Mouse (Mus musculus) neutrophil, adult 59 days (primary cell): ENCODE measurements around the gene Gzmm. TPM values are rescaled to one million over a fixed set of nuclear protein-coding genes. Genes with fewer than 3 reads are reported as not detected.

Experiments used
- total RNA-seq, 2 experiments: library from RNA; stranded (reverse); gene quantifications; 1 replicate in 1 of 2; 2 replicates in 1 of 2; pipeline ENCODE4 v1.2.4; 2023

The Gzmm gene
- 1 to 10 TPM; 1.1 to 1.2 TPM for total RNA-seq

DNA sequence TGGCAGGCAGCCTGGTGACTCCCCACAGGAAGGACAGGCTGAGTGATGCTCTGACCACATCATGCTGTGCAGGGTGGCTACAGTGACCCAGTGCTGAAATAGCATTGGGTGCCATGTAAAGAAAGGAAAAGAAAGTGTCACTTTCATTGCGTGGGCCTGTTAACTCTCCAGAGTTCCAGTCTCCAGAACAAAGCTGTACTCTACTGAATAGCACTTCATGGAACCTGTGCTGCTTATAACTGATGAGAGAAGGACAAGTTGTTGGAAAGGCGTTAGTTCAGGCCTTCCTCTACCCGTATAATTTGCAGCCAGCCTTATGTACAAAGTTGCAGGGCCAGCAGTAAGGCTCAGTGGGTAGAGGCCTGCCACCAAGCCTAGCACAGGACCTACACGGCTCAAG, at the start of gene Gzmm:
Gzmm (plus strand) TSS at position 301 of the 400 bp plus-strand sequence.

DNA sequence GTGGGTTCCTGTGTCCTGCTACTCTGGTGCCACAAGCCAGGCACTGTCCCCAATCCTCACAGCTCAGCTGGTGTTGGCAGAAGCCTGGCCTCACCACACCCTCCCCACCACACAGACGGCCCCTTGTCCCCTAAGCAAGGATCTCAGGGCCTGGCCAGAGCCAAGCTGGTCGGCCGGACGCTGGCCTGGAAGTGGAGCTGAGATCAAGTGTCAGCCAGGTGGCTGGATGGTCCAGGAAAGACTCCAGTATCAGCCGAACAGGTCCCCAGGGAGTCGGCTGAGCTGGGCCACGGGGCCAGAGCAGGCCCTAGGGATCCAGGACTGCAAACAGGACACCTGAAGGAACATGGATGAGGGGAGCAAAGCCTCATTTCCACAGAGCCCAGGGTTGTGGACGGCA, 43.1 kb upstream of the Gzmm start, which contains the start of gene Odf3l2:
Odf3l2 (minus strand) TSS at position 28 of the 400 bp plus-strand sequence.

DNA sequence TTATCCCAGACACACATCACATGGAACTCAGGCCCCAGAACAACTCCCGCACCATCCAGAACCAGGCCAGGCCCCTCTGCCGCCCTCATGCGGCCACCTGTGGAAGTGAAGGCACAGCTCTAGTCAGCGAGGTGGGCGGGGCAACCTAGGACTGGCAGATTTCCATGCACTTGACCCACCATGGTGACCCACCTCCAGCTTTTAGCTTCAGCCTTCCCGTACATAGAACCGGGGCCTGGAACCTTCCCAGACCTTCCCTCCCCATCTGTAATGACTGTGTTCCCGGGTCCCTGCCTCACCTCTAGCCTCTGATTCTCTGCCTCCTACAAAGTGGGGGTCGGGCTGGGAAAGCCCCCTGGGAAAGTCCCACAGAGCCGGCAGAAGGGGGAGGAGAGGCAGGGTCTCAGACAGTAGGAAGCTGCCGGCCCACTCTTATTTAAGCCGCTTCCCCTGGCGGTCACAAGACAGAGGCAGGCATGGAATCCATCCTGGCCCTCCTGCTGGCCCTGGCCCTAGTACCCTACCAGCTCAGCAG, 24.6 kb upstream of the Gzmm start, which contains the start of gene Madcam1:
Madcam1 (plus strand) TSS at position 429 of the 535 bp plus-strand sequence.

DNA sequence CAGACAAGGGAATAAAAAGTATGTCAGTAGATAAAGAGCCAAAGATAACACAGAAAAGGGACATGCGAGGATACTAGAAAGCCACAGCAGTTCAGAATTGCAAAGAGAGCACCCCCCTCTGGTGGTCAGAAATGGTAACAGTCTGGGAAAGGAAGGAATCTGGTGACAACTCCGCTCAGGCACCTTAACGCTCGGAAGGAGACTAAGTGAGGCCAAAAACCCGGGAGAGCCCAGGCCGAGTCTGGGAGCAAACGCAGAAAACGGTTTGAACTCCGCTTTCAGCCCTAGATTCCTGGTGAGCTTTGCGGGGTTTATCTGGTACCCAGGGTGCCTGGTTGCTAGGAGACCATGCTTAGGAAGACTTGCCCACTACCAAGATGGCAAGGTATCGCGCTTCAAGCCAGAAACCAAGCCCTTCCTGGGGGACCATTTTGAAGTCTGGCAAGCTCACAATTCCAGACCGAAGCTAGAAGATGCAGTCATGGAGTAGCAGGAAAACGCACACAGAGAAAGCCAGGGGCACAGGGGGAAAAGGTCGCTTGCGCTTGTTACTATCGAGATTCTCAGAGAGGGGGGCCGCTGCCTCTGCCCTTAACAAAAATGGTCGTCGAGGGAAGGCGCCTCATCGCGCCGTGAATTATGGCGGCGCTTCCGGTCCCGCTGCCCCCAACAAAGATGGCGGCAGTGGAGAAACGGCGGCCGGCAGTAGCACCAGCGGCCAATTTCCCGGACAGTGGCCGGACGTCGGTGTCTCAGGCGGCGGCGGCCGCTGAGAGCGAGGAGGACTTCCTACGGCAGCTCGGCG, 19.8 kb upstream of the Gzmm start, which contains the start of gene Tpgs1:
Tpgs1 (plus strand) TSS at position 599 of the 805 bp plus-strand sequence.

DNA sequence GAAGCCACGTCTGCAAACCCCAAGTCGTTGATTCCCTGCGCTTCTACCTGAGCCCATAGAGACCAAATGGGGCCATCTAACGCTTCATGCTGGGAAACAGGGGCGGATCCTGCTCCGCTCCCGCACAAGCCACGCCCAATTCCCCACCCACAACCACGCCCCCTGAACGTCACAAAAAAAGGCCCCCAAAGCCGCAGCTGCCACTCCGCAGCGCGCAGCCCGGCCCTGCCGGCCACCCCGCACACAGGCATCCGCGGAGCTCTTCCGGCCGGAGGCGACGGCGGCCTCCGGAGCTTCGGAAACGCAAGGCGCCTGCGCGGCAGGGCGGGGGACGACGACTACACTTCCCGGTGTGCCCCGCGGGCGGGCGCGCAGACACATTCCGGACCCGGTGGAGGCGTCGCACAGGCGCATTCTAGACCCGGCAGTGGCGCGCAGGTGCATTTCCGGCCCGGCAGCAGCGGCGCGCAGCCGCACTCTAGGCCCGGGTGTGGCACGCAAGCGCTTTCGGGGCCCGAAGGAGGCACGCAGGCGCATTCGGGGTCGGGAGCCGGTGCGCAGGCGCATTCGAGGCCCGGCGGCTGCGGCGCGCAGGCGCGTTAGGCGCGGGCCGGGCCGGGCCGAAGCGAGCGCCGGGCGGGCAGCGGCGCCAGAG, 7.1 kb upstream of the Gzmm start, which contains the start of gene Cdc34:
Cdc34 (plus strand) TSS at position 605 of the 655 bp plus-strand sequence.

DNA sequence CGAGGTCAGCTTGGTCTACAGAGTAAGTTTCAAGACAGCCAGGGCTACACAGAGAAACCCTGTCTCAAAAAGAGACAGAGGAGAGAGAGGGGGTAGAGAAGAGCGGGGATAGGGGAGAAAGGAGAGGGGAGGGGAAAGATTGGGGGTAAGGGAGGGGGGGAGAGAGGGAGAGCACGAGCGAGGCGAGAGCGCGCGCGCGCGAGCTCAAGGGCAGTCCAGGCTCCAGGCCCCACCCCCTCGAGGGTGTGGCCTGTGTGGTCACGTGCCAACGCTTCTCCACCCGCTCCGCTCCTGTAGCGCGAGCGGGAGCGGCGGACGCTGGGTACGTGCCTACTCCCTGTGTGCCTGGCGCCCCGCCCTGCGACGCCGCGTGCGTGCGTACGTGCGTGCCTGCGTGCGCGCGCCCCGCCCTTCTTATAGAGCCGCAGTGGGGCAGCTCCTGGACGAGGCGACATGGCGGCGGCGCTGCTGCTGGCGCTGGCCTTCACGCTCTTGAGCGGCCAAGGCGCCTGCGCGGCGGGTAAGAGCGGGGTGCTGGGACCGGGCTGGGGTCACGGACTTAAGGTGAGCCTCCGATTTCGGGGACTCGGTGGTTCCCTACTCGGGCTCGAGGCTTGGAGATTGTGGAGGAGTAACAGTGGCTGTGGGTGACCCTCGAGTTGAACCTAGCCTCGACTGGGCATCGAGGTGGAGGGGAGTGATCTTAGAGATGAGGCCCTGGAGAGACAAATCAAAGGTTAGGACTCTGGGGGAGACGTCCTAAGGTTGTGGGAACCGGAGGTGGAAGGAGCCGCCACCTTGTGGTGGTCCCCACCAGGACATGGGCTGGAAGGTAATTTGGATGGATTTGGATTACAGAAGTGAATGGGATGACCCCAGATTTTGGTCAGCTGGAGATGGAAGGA, 15.5 kb downstream of the Gzmm start, which contains the start of gene Bsg:
Bsg (plus strand) TSS at position 427 of the 905 bp plus-strand sequence.

DNA sequence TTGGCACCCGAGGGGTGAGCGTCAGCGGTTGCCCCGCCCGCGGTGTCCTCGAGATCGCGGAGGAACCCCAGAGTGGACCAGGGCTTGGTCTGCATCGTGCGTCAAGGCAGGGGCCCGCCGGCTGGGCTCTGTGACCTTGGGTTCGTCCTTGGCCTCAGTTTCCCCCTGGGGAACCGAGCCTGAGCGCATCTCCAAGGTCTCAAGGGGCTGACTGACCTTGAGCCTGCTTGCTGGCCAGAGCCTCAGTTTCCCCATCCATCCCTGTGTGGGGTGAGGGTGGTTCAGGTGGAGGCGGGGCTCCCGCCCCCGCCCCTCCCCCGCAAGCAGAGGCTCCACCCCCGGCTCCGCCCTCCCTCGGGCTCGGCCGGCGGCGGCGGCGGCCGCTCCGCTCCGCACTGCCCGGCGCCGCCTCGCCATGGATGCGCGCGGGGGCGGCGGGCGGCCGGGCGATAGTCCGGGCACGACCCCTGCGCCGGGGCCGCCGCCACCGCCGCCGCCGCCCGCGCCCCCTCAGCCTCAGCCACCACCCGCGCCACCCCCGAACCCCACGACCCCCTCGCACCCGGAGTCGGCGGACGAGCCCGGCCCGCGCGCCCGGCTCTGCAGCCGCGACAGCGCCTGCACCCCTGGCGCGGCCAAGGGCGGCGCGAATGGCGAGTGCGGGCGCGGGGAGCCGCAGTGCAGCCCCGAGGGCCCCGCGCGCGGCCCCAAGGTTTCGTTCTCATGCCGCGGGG, 27.6 kb downstream of the Gzmm start, which contains the start of gene Hcn2:
Hcn2 (plus strand) TSS at position 381 of the 734 bp plus-strand sequence.

Other genes with a start within 250 kb of the Gzmm start
- gene Vmn2r83, start 220.3 kb upstream of the Gzmm start, total RNA-seq, result not detected
- gene Plpp2, start 155.2 kb upstream of the Gzmm start, total RNA-seq, result 1 to 10 TPM; 3.7 to 5.2 TPM
- gene Mier2, start 133.8 kb upstream of the Gzmm start, total RNA-seq, result 1 to 10 TPM; 9.0 to 9.9 TPM
- gene Theg, start 101.7 kb upstream of the Gzmm start, total RNA-seq, result not detected
- not detected for gene C2cd4c, start 75.0 kb upstream of the Gzmm start, total RNA-seq
- not detected for gene Shc2, start 51.1 kb upstream of the Gzmm start, total RNA-seq
- gene Odf3l2, start 43.3 kb upstream of the Gzmm start, total RNA-seq, result not detected
- gene Madcam1, start 24.5 kb upstream of the Gzmm start, total RNA-seq, result not detected
- 10 to 100 TPM; 20.1 to 26.2 TPM for gene Tpgs1, start 19.7 kb upstream of the Gzmm start, total RNA-seq
- gene Cdc34, start 6.8 kb upstream of the Gzmm start, total RNA-seq, result 10 to 100 TPM; 66.7 to 77.6 TPM
- 100 to 1,000 TPM; 117 to 123 TPM for gene Bsg, start 15.5 kb downstream of the Gzmm start, total RNA-seq
- gene Hcn2, start 27.6 kb downstream of the Gzmm start, total RNA-seq, result under 1 TPM; 0.11 to 0.18 TPM
- 10 to 100 TPM; 13.7 to 15.0 TPM for gene Polrmt, start 57.6 kb downstream of the Gzmm start, total RNA-seq
- not detected for gene Fgf22, start 66.1 kb downstream of the Gzmm start, total RNA-seq
- 10 to 100 TPM; 25.1 to 26.7 TPM for gene Rnf126, start 77.9 kb downstream of the Gzmm start, total RNA-seq
- 1 to 10 TPM; 4.5 to 5.9 TPM for gene Fstl3, start 88.3 kb downstream of the Gzmm start, total RNA-seq
- gene Prss57, start 101.9 kb downstream of the Gzmm start, total RNA-seq, result 10 to 100 TPM; 13.6 to 18.0 TPM
- 100 to 1,000 TPM; 124 to 129 TPM for gene Palm, start 104.6 kb downstream of the Gzmm start, total RNA-seq
- under 1 TPM; 0.46 to 0.51 TPM for gene Misp, start 132.0 kb downstream of the Gzmm start, total RNA-seq
- 100 to 1,000 TPM; 267 to 286 TPM for gene Ptbp1, start 165.4 kb downstream of the Gzmm start, total RNA-seq
- 100 to 1,000 TPM; 466 to 531 TPM for gene Prtn3, start 185.5 kb downstream of the Gzmm start, total RNA-seq
- 10 to 100 TPM; 20.7 to 23.9 TPM for gene Plppr3, start 185.6 kb downstream of the Gzmm start, total RNA-seq
- gene Elane, start 197.2 kb downstream of the Gzmm start, total RNA-seq, result 100 to 1,000 TPM; 527 to 568 TPM
- not detected for gene Cfd, start 201.8 kb downstream of the Gzmm start, total RNA-seq
- 10 to 100 TPM; 32.8 to 40.7 TPM for gene Med16, start 219.9 kb downstream of the Gzmm start, total RNA-seq
- not detected for gene Gm26602, start 221.8 kb downstream of the Gzmm start, total RNA-seq
- gene Kiss1r, start 228.0 kb downstream of the Gzmm start, total RNA-seq, result 1 to 10 TPM; 5.0 to 5.4 TPM
- gene R3hdm4, start 232.2 kb downstream of the Gzmm start, total RNA-seq, result 100 to 1,000 TPM; 488 to 566 TPM
- 100 to 1,000 TPM; 187 to 197 TPM for gene Arid3a, start 238.0 kb downstream of the Gzmm start, total RNA-seq